Mouse (Mus musculus) limb, embryonic 14.5 days (tissue): Measurements from ENCODE around the gene Gm10230. TPM values are rescaled to one million over a fixed set of nuclear protein-coding genes. Genes with fewer than 3 reads are reported as not detected.
"Not testable (repeated sequence)": the region's sequence is repeated elsewhere in the genome, so short reads cannot be mapped to it uniquely, and the experiment has no call there.

Experiments used
- ATAC-seq: fragments of 200-750 bp; cut with Nextera tagmentation; 2 replicates; pipeline ENCODE4 v1.8.0; 2017; ENCODE audit warnings: low read depth, moderate number of reproducible peaks, moderate TSS enrichment; ENCODE audit not compliant: low FRiP score
- DNase-seq: peaks from one replicate; pipeline ENCODE4 v3.0.0-alpha.2; 2015; ENCODE audit warnings: low spot score
- H3K27ac ChIP-seq: fragments of 300-500 bp; sonication (generic); replicated peaks from 2 replicates; pipeline ENCODE4 v1.5.1; 2014; ENCODE audit warnings: low read depth, mild to moderate bottlenecking, low read length, moderate library complexity, mixed read lengths
- H3K27me3 ChIP-seq: fragments of 300-500 bp; sonication (generic); 2 replicates; pipeline ENCODE4 v1.6.1; 2014; ENCODE audit warnings: low read length, mixed read lengths; ENCODE audit not compliant: control insufficient read depth, insufficient read depth
- H3K36me3 ChIP-seq: fragments of 300-500 bp; sonication (generic); 2 replicates; pipeline ENCODE4 v1.6.1; 2014; ENCODE audit warnings: mild to moderate bottlenecking, low read length, moderate library complexity, mixed read lengths; ENCODE audit not compliant: control insufficient read depth, insufficient read depth
- H3K4me1 ChIP-seq: fragments of 300-500 bp; sonication (generic); 2 replicates; pipeline ENCODE4 v1.6.1; 2014; ENCODE audit warnings: antibody characterized with exemption, low read length, mixed read lengths; ENCODE audit not compliant: control insufficient read depth, insufficient read depth
- H3K4me2 ChIP-seq: fragments of 300-500 bp; sonication (generic); replicated peaks from 2 replicates; pipeline ENCODE4 v1.6.1; 2014; ENCODE audit warnings: low read depth, mild to moderate bottlenecking, low read length, moderate library complexity; ENCODE audit not compliant: severe bottlenecking
- H3K4me3 ChIP-seq: fragments of 300-500 bp; sonication (generic); replicated peaks from 2 replicates; pipeline ENCODE4 v1.5.1; 2014; ENCODE audit warnings: low read length
- H3K9ac ChIP-seq: fragments of 300-500 bp; sonication (generic); 2 replicates; pipeline ENCODE4 v1.6.1; 2014; ENCODE audit warnings: mild to moderate bottlenecking, low read depth, low read length, moderate library complexity; ENCODE audit not compliant: severe bottlenecking
- H3K9me3 ChIP-seq: fragments of 300-500 bp; sonication (generic); 2 replicates; pipeline ENCODE4 v1.6.1; 2016; ENCODE audit warnings: low read length; ENCODE audit not compliant: control insufficient read depth
- WGBS: fragments of 180-500 bp; shearing (Covaris S2); extraction: QIAGEN DNeasy Blood & Tissue Kit; methylation state at CpG from one replicate; pipeline ENCODE4 v1.1.7; 2014; 5-methylcytosine and 5-hydroxymethylcytosine counted together
- microRNA-seq: library from miRNA; unstranded; fragments of <30 nt; microRNA quantifications from one replicate; pipeline ENCODE4, GENCODE M21; 2016
- polyA plus RNA-seq, 2 experiments: library from polyadenylated mRNA; depleted of rRNA in 1 of 2; stranded (reverse) in 1 of 2; unstranded in 1 of 2; fragments of >200 nt; fragmentation: Nextera tagmentation in 1 of 2; extraction: Ambion mirVana in 1 of 2; gene quantifications; 2 replicates each; pipeline versions ENCODE4 v1.2.1 to v1.2.3; 2012 to 2014

Gm10230 gene
- not detected in 2 replicates for polyA plus RNA-seq (2012; rRNA removed)
- polyA plus RNA-seq (2014; fragmentation: Nextera tagmentation; extraction: Ambion mirVana) = not detected in 2 replicates

GRCm38 (mm10) chrX:27494782-27495181 is at the start of gene Gm10230:
TSS of gene Gm10230 (minus strand) at chrX:27494882.
- H3K4me3 ChIP-seq, H3K9ac ChIP-seq, ATAC-seq, H3K27me3 ChIP-seq, H3K27ac ChIP-seq, H3K4me1 ChIP-seq, H3K36me3 ChIP-seq, H3K4me2 ChIP-seq, DNase-seq, H3K9me3 ChIP-seq: not testable (repeated sequence)
- WGBS = no CpG with 5 or more reads among the region's 7 CpGs

Small RNAs within 50 kb of the gene (microRNA-seq; reads per million reads assigned to microRNA genes)
- gene Gm44452 = not detected
